Mouse (Mus musculus) lung, postnatal 0 days (tissue): ENCODE results near the gene P2ry1. TPM values are rescaled to one million over a fixed set of nuclear protein-coding genes. Genes with fewer than 3 reads are reported as not detected.
A peak's percentile ranks its signal among the peaks of the same experiment; 100 is the strongest.

Experiments used
- ATAC-seq: fragments of 200-750 bp; cut with Nextera tagmentation; 2 replicates; pipeline ENCODE4 v1.8.0; 2017; ENCODE audit warnings: moderate library complexity
- DNase-seq: peaks from one replicate; pipeline ENCODE4 v3.0.0-alpha.2; 2016; ENCODE audit warnings: low spot score
- H3K27ac ChIP-seq: fragments of 300-500 bp; sonication (generic); 2 replicates; pipeline ENCODE4 v1.5.1; 2014; ENCODE audit warnings: antibody characterized with exemption, mild to moderate bottlenecking, low read length, mixed read lengths
- H3K27me3 ChIP-seq: fragments of 300-500 bp; sonication (generic); replicated peaks from 2 replicates; pipeline ENCODE4 v1.6.1; 2014; ENCODE audit warnings: low read length, mixed read lengths; ENCODE audit not compliant: insufficient read depth
- H3K36me3 ChIP-seq: fragments of 300-500 bp; sonication (generic); 2 replicates; pipeline ENCODE4 v1.6.1; 2014; ENCODE audit warnings: low read length, mixed read lengths; ENCODE audit not compliant: insufficient read depth
- H3K4me1 ChIP-seq: fragments of 300-500 bp; sonication (generic); 2 replicates; pipeline ENCODE4 v1.6.1; 2014; ENCODE audit warnings: antibody characterized with exemption, low read depth, low read length, mixed read lengths; ENCODE audit not compliant: insufficient read depth
- H3K4me2 ChIP-seq: fragments of 300-500 bp; sonication (generic); replicated peaks from 2 replicates; pipeline ENCODE4 v1.6.1; 2014; ENCODE audit warnings: low read depth, mild to moderate bottlenecking, low read length, moderate library complexity, mixed read lengths
- H3K4me3 ChIP-seq: fragments of 300-500 bp; sonication (generic); 2 replicates; pipeline ENCODE4 v1.5.1; 2014; ENCODE audit warnings: low read depth, low read length
- H3K9ac ChIP-seq: fragments of 300-500 bp; sonication (generic); replicated peaks from 2 replicates; pipeline ENCODE4 v1.6.1; 2014; ENCODE audit warnings: low read depth, mild to moderate bottlenecking
- H3K9me3 ChIP-seq: fragments of 300-500 bp; sonication (generic); 2 replicates; pipeline ENCODE4 v1.6.1; 2016; ENCODE audit warnings: low read length, mixed read lengths
- CTCF ChIP-seq: IDR thresholded peaks from 2 replicates; pipeline ENCODE4 v1.5.1; 2016; ENCODE audit warnings: antibody characterized with exemption, mild to moderate bottlenecking
- EP300 ChIP-seq: IDR thresholded peaks from 2 replicates; pipeline ENCODE4 v1.6.1; 2016; ENCODE audit warnings: antibody characterized with exemption, mild to moderate bottlenecking, control low read depth
- WGBS: fragments of 180-500 bp; shearing (Covaris S2); extraction: QIAGEN DNeasy Blood & Tissue Kit; methylation state at CpG from one replicate; pipeline ENCODE4 v1.1.7; 2014; 5-methylcytosine and 5-hydroxymethylcytosine counted together
- polyA plus RNA-seq: library from polyadenylated mRNA; unstranded; fragments of >200 nt; fragmentation: Nextera tagmentation; extraction: Ambion mirVana; gene quantifications from 2 replicates; pipeline ENCODE4 v1.2.1, GENCODE M21; 2015

P2ry1 gene
- 3.0 and 3.2 TPM in 2 replicates for polyA plus RNA-seq

- no peaks in the 10 kb centered on the region for H3K36me3 ChIP-seq
- H3K9ac ChIP-seq: peak within 1 kb of the TSS; percentile 19; the same call in 1 of the 2 replicates
- H3K27ac ChIP-seq: no peak within 1 kb of the TSS
- H3K4me3 ChIP-seq: peak within 1 kb of the TSS; percentile 67
- no peaks in the 10 kb centered on the region for H3K9me3 ChIP-seq
- under 1% methylated on average over 90 of the region's 90 CpGs for WGBS
- peaks cover 5% of the 10 kb centered on the region; the same call in 1 of the 2 replicates for H3K27me3 ChIP-seq
- H3K4me1 ChIP-seq: no peaks in the 10 kb centered on the region
- DNase-seq (peak; percentile 80), ATAC-seq (peak; percentile 96)
- peak within 1 kb of the TSS; percentile 99 for H3K4me2 ChIP-seq
- TF ChIP-seq CTCF: no peak
- TF ChIP-seq EP300: no peak
Measured at GRCm38 (mm10) chr3:61002587-61003501, at the start of gene P2ry1. Gene P2ry1 (plus strand): TSS chr3:61002795.

- H3K9ac ChIP-seq: no peak overlapping the region
Measured at GRCm38 (mm10) chr3:60953199-60953736, 49.3 kb upstream of the P2ry1 start.

DNA sequence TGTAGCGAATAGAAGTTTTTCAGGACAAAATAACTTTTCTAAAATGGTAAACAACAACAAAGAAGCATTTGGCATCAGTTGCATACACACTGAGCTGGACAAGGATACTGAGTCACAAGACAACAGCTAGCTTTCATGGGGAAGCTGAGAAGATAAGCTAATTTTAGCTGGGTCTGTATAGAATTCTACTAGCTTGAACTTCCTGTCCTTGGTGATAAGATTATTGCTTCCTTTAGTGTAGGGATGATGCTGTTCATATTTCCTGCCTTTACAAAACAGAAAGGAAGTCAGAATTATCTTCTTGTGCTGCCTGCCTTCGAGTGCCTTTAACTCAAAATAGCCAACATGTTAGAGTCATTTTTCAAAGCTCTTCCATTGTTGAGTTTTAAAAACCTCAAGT, 48.5 kb upstream of the P2ry1 start:
- no peak overlapping the region for H3K9ac ChIP-seq
- no peak overlapping the region for H3K4me3 ChIP-seq
- DNase-seq (peak; percentile 16), ATAC-seq (peak; percentile 28; the same call in 1 of the 2 replicates)
- no peaks in the 10 kb centered on the region for H3K9me3 ChIP-seq
- TF ChIP-seq CTCF (no peak), EP300 (0 out of 2 replicates have a peak, but pooled peaks have one; percentile 15)
- H3K27ac ChIP-seq: no peak overlapping the region
- H3K27me3 ChIP-seq: no peaks in the 10 kb centered on the region
- no peaks in the 10 kb centered on the region for H3K36me3 ChIP-seq
- WGBS: 56% methylated on average over 2 of the region's 2 CpGs
- H3K4me2 ChIP-seq: no peak overlapping the region
- no peaks in the 10 kb centered on the region for H3K4me1 ChIP-seq

More at GRCm38 (mm10) chr3:60953199-60953736, 49.3 kb upstream of the P2ry1 start:
- Histone ChIP-seq H3K9me3 (no peaks in the 10 kb centered on the region), H3K27me3 (no peaks in the 10 kb centered on the region), H3K36me3 (no peaks in the 10 kb centered on the region), H3K4me1 (no peaks in the 10 kb centered on the region), H3K4me2 (no peak overlapping the region), H3K27ac (no peak overlapping the region), H3K4me3 (no peak overlapping the region)
- ATAC-seq (no peak), DNase-seq (no peak)
- 55% methylated on average over 5 of the region's 5 CpGs for WGBS
- no peak for TF ChIP-seq EP300
- no peak for TF ChIP-seq CTCF

GRCm38 (mm10) chr3:60958769-60959168, 43.8 kb upstream of the P2ry1 start:
- H3K27ac ChIP-seq: no peak overlapping the region
- no peak overlapping the region for H3K4me2 ChIP-seq
- H3K4me1 ChIP-seq: no peaks in the 10 kb centered on the region
- no peaks in the 10 kb centered on the region for H3K27me3 ChIP-seq
- no peaks in the 10 kb centered on the region for H3K36me3 ChIP-seq
- DNase-seq: peak; percentile 82
- 53% methylated on average over 2 of the region's 2 CpGs for WGBS
- ATAC-seq: peak; percentile 89
- no peak overlapping the region for H3K9ac ChIP-seq
- no peak overlapping the region for H3K4me3 ChIP-seq
- no peaks in the 10 kb centered on the region for H3K9me3 ChIP-seq
- TF ChIP-seq EP300 (peak; percentile 85), CTCF (no peak)

GRCm38 (mm10) chr3:60965137-60965536, 37.5 kb upstream of the P2ry1 start:
- peak; percentile 24 for DNase-seq
- Histone ChIP-seq H3K27me3 (no peaks in the 10 kb centered on the region), H3K27ac (no peak overlapping the region), H3K4me3 (no peak overlapping the region), H3K36me3 (no peaks in the 10 kb centered on the region), H3K9me3 (no peaks in the 10 kb centered on the region), H3K4me2 (no peak overlapping the region), H3K9ac (no peak overlapping the region), H3K4me1 (no peaks in the 10 kb centered on the region)
- 51% methylated on average over 2 of the region's 2 CpGs for WGBS
- no peak for ATAC-seq
- TF ChIP-seq CTCF: no peak
- TF ChIP-seq EP300: no peak

GRCm38 (mm10) chr3:60974944-60975343, 27.7 kb upstream of the P2ry1 start:
- no peak for ATAC-seq
- TF ChIP-seq EP300 (no peak), CTCF (no peak)
- DNase-seq: no peak
- 81% methylated on average over 1 of the region's 1 CpGs for WGBS
- Histone ChIP-seq H3K4me2 (no peak overlapping the region), H3K4me1 (no peaks in the 10 kb centered on the region), H3K27me3 (no peaks in the 10 kb centered on the region), H3K27ac (no peak overlapping the region), H3K36me3 (no peaks in the 10 kb centered on the region), H3K4me3 (no peak overlapping the region), H3K9me3 (no peaks in the 10 kb centered on the region), H3K9ac (no peak overlapping the region)
